Mouse (Mus musculus): Measurements from ENCODE around the gene Arhgef3.
A peak's percentile ranks its signal among the peaks of the same experiment; 100 is the strongest.

Arhgef3 gene

DNA sequence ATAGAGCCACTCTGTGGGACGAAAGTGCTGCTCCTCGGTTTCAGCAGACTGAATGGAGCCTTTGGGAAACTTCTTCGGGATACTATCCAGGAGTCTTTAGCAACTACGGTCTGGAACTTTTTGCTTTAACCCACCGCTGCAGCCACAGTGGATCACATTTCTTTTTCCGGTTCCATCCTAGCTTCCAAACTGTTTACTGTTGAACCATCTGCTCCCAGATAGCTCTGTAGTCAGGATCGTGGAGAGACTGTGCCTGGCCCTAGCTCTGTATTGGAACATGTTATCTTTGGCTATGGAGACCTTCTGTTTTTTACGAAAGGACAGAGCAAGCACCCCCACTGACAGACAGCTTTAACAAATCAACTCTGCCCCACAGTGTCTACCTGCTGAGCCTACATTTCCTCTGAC, 257.0 kb downstream of the Arhgef3 start:
- no peak for DNase-seq (ENCODE audit: low spot score in 2 of 2)

DNA sequence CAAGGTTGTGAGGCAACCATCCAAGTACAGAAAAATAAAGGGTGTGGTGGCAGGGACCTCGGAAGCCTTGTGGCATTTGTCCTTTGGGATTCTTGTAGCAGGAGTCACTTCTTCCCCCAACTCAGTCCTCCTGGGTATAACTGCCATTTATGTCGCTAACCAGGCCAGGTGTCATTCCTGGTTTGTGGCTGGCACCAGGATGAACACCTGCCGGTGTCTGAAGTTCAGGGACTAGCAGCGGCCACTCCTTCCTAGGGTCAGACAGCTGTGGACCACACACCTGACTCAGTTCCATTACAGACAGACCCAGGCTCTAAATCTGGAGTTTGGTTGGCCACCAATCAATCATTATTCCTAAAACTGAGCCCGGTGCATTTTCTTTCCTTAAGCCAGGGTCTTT, 258.8 kb downstream of the Arhgef3 start:
- DNase-seq (ENCODE audit: low spot score in 2 of 2): no peak

- DNase-seq (ENCODE audit: low spot score in 2 of 2): no peak
Observed at GRCm38 (mm10) chr14:27376115-27376648, 261.5 kb downstream of the Arhgef3 start.

- no peak for DNase-seq (ENCODE audit: low spot score in 2 of 2)
Observed at GRCm38 (mm10) chr14:27378669-27379068, 264.0 kb downstream of the Arhgef3 start.

DNA sequence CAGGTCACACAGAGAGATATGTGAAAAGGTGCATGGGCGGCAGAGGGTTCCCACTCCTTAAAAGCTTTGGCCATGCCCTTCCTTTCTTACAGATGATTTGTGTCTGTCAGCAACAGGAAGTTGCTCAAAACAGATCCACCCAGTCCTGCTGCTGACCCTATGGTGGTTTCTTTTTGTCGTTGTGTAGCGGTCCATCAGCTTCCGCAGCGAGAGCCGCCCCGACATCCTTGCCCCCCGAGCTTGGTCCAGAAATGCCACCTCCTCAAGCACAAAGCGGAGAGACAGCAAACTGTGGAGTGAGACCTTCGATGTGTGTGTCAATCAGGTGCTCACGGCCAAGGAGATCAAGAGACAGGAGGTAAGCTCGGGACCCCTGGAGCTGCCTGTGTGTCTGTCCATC, 264.7 kb downstream of the Arhgef3 start:
- no peak for DNase-seq (ENCODE audit: low spot score in 2 of 2)

GRCm38 (mm10) chr14:27381459-27381858, 266.8 kb downstream of the Arhgef3 start:
- no peak for DNase-seq (ENCODE audit: low spot score in 2 of 2)

DNA sequence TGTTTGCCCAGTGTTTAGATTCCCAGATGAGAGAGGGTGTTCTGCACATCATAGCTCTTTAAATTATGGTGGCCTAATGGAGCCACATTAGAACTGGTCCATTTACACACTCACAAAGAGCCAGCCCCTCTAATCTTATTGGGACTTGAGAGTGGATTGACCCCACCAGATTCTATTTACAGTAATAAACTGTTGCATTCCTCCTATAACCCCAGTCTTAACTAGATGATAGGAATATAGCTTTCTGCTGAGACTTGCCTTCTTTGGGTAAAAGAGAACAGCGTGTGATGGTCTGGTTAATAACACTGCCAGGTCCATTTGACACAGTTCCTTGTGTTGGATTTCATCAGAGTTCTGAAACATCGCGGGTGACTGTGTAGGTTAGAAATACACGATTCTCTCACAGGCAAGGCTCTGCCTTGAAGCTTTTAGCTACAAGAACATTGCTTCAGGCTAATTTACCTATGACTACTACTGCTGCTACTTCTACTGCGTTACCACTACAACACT, 268.7 kb downstream of the Arhgef3 start:
- DNase-seq (ENCODE audit: low spot score in 2 of 2): no peak

DNA sequence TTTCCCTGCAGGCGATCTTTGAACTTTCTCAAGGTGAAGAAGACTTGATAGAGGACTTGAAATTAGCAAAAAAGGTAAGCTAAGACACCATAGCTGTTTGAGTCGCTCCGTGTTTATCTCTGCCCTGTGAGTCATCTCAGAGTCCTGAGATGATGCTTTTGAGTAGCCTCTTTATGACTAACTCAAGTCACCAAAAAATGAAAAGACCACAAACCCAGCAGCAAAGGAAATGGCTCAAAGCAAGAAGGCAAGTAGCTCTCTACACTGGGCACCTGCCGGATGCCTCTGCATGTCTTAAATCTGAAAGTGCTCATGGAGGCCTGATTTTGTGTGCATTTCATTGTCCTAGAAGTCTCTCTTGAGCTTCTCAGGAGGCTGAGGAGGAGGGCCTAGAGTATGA, 269.4 kb downstream of the Arhgef3 start:
- no peak for DNase-seq (ENCODE audit: low spot score in 2 of 2)

- DNase-seq (ENCODE audit: low spot score in 2 of 2): no peak
Observed at GRCm38 (mm10) chr14:27388616-27389015, 273.9 kb downstream of the Arhgef3 start.

DNA sequence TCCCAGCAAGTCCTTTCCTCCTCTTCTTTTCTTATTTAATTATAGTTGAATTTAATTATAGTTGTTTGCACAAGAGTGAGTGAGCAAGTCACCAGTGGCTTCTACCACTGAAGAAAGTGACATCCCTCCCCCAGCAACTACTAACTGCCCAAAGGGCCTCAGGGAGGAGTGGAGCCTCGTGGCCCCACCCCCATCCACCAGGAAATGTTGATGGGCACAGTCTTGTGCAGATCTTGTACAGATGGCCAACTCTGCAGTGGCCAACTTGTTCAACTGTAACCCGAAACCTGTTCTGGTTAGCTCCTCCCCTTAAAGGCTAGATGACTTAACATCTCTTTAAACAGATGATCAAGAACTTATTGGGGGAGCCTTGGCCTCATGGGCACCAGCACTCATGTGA, 275.0 kb downstream of the Arhgef3 start:
- no peak for DNase-seq (ENCODE audit: low spot score in 2 of 2)

DNA sequence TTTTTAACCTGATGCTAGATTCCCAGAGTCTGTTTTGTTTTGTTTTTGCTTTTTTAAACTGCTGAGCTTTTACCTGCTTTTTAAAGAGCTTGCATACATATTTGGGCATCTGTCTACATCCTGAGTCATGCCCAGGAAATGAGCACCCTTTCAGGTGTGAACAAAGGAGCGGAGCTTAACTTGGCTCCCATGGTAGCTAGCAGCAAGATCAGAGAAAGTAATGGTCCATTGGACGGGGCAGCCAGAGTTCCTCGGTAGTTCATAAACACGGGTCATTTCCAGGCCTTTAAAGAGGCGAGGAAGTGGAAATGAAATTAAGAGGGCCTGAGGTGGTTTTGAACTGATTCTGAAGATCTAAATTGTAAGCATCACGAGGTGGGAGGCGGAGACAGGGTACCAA, 276.0 kb downstream of the Arhgef3 start:
- DNase-seq (ENCODE audit: low spot score in 2 of 2): no peak

DNA sequence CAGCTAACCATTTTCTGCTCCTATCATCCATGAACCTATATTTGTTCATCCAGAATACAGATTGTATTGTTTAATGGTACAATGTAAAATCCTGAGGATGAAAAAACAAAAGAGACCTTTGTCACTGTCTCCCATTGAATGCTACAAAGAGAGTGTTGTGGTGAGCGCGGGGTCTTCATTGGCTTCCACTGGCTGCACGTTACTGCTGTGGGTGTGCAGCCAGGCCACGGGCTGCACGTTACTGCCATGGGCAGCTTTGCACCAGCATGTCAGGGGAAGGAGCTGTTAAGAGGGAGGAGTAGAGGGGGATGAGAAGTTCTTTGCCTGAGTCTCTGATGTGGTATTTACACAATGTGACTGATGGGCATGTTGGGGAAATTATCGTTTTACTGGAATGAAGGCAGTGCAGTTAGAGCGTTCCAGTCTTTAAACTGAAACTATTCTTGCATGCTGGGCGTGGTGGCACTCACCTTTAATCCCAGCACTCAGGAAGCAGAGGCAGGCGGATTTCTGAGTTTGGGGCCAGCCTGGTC, 277.1 kb downstream of the Arhgef3 start:
- no peak for DNase-seq (ENCODE audit: low spot score in 2 of 2)

DNA sequence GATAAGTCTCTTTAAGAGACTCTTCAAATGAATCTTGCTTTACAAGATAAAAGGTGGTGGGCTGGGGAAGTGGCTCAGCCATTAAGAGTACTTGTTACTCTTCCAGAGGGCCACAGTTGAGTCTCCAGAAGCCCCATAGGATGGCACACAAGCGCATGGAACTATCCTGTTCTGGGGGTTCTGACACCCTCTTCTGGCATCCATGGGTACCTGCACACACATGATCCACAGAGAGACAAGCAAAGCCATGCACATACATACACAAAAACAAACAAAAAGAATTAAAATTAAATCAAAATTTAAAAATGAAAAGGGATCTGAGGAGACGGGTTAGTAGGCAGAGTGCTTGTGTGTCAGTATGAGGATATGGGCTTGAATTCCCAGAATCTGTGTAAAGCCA, 278.0 kb downstream of the Arhgef3 start:
- no peak for DNase-seq (ENCODE audit: low spot score in 2 of 2)

DNA sequence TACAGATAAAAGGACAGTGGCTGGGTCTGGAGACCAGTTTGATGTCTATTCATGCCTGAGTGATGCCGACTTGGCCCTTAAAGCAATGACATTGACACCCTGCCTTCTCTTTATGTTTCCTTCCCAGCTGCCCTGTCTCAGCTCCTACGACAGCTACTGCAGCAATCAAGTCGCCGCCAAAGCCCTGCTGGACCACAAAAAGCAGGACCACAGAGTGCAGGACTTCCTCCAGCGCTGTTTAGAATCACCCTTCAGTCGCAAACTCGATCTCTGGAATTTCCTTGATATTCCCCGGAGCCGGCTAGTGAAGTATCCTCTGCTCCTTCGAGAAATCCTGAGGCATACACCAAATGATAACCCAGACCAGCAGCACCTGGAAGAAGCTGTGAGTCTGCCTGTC, 279.1 kb downstream of the Arhgef3 start:
- no peak for DNase-seq (ENCODE audit: low spot score in 2 of 2)

DNA sequence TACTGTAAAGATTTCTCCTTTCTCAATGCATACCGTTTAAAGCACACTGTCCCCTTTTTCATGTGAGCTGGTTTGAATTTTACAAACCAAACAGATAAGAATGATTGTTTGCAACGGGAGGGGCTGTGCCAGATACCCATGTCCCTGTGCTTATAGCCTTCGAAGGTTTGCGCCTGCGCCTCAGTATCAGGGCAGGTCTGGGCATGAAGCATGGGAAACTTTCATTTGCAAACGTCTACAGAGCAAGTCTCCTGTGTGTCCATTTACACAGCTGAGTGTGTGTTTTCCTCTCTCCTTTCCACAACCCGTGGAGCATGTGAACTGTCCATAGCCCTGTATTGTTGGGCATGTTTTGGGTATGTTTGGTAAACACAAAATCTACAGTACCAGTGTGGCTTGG, 281.7 kb downstream of the Arhgef3 start:
- no peak for DNase-seq (ENCODE audit: low spot score in 2 of 2)

DNA sequence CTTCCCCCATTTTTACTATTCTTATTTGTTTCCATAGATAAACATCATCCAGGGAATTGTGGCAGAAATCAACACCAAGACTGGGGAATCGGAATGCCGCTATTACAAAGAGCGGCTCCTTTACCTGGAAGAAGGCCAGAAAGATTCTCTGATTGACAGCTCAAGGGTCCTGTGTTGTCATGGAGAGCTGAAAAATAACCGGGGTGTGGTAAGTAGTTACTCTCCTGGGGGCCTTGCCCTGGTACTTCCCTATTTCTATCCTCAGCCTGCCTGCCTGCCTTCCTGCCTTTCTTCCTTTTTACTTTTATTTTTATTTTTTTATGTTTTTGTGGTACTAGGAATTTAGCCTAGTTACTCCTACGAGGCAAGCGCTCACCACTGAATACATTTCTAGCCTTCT, 282.8 kb downstream of the Arhgef3 start:
- DNase-seq (ENCODE audit: low spot score in 2 of 2): no peak

GRCm38 (mm10) chr14:27400495-27400894, 285.8 kb downstream of the Arhgef3 start:
- no peak for DNase-seq (ENCODE audit: low spot score in 2 of 2)

- DNase-seq (ENCODE audit: low spot score in 2 of 2): no peak
Observed at GRCm38 (mm10) chr14:27401717-27402278, 287.1 kb downstream of the Arhgef3 start.

- no peak for DNase-seq (ENCODE audit: low spot score in 2 of 2)
Observed at GRCm38 (mm10) chr14:27402332-27403250, 287.9 kb downstream of the Arhgef3 start.

GRCm38 (mm10) chr14:27405452-27405851, 290.8 kb downstream of the Arhgef3 start:
- DNase-seq (ENCODE audit: low spot score in 2 of 2): peak in 1 of 2 experiments; percentile 40

- DNase-seq (ENCODE audit: low spot score in 2 of 2): no peak
Observed at GRCm38 (mm10) chr14:27405947-27406346, 291.2 kb downstream of the Arhgef3 start.

GRCm38 (mm10) chr14:27408240-27408639, 293.5 kb downstream of the Arhgef3 start:
- DNase-seq (ENCODE audit: low spot score in 2 of 2): no peak

DNA sequence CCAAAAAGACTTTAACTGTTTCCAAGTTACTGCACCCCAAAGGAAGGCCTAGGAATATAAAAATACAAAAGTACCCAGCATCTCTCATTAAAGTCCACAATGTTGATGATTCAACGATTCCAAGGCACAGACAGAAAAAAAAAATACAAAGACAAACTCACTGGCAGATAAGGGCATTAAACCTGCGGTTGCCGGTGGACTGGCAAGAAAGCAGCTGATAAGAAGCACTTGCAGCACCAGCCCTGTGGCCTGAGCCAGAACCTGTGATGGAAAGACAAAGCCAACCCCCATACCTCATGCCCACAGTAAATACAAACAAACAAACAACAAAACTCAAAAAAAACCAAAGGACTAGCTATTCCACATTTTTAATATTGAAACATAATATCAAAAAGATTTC, 295.0 kb downstream of the Arhgef3 start:
- no peak for DNase-seq (ENCODE audit: low spot score in 2 of 2)

Measured in spleen, postnatal 14 days (tissue).